Comparison of ENCODE assay signal across 25 mouse cellular contexts in the genomic region with DNA sequence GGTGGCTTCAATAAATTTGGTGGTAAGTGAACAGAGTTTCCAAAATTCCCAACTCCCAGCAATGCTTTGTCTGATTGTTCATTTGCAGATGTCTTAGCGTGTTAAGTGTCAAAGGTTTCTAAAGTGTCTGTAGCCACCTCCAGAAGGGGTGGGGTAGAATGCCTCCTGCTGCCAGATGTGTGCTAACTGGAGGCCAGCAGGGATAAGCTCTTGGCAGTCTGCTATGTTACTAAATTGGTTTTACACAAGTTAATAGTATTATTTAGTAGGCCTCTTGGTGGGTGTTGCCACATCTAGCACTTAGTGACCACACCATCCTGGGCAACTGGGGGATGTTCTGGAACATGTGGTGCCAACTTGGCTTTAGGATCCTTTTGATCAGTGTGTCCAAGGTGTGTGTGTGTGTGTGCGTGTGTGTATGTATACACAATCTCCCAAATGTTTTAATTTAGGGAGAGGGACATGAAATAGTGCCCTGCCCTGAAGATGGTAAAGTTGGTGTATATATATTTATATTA. TPM values are rescaled to one million over a fixed set of nuclear protein-coding genes. Genes with fewer than 3 reads are reported as not detected.
DNase-seq lines count a peak whose midpoint lies in the region; ATAC-seq lines count a peak whose summit lies in the region.
"Had no signal": no experiment of that assay in that cellular context is flagged by ENCODE, and none has a peak within 500 bp of the region (broad histone marks: within the 10 kb centered on the region; RNA-seq: fewer than 3 reads in every experiment).

No protein-coding gene starts in this region.

- no peak overlapping the region for H3K9ac ChIP-seq in intestine, embryonic 15.5 days
- H3K9ac ChIP-seq in intestine, embryonic 16.5 days (ENCODE audit: low read depth, low read length), result no peak overlapping the region
- no peak overlapping the region for H3K9ac ChIP-seq in kidney, embryonic 16.5 days (replicated peaks; ENCODE audit: low read length)
- H3K9ac ChIP-seq: embryonic facial prominence, embryonic 13.5 days; hindbrain, embryonic 14.5 days; limb, embryonic 13.5 days; liver, embryonic 12.5 days; midbrain, embryonic 12.5 days had no signal

- H3K4me2 ChIP-seq in intestine, embryonic 15.5 days (replicated peaks), result no peak overlapping the region
- H3K4me2 ChIP-seq in intestine, embryonic 16.5 days (ENCODE audit: low read depth, low read length), result no peak overlapping the region
- H3K4me2 ChIP-seq in kidney, embryonic 16.5 days (replicated peaks; ENCODE audit: low read depth, low read length), result no peak overlapping the region
- H3K4me2 ChIP-seq: embryonic facial prominence, embryonic 13.5 days; hindbrain, embryonic 14.5 days; limb, embryonic 13.5 days; liver, embryonic 12.5 days; midbrain, embryonic 12.5 days had no signal

- no peaks in the 10 kb centered on the region for H3K27me3 ChIP-seq in heart, embryonic 10.5 days (ENCODE audit: insufficient read depth, poor library complexity, severe bottlenecking)
- H3K27me3 ChIP-seq in intestine, embryonic 15.5 days (replicated peaks), result no peaks in the 10 kb centered on the region
- H3K27me3 ChIP-seq in intestine, embryonic 16.5 days (replicated peaks; ENCODE audit: control insufficient read depth, insufficient read depth, low read length), result no peaks in the 10 kb centered on the region
- no peaks in the 10 kb centered on the region for H3K27me3 ChIP-seq in kidney, embryonic 16.5 days (ENCODE audit: insufficient read depth, low read length)
- H3K27me3 ChIP-seq: embryonic facial prominence, embryonic 13.5 days; limb, embryonic 13.5 days; liver, embryonic 12.5 days; midbrain, embryonic 12.5 days had no signal

- intact Hi-C loops in heart, postnatal 14 days (cut with DNase I), result no loop called here

- H3K4me1 ChIP-seq in heart, embryonic 10.5 days, result 0 out of 2 replicates have a peak, but pooled peaks cover 2% of the 10 kb centered on the region
- 0 out of 2 replicates have a peak, but pooled peaks cover 2% of the 10 kb centered on the region for H3K4me1 ChIP-seq in intestine, embryonic 15.5 days (replicated peaks)
- H3K4me1 ChIP-seq in intestine, embryonic 16.5 days (ENCODE audit: control insufficient read depth, insufficient read depth, low read length), result peaks cover 5% of the 10 kb centered on the region
- peaks cover 10% of the 10 kb centered on the region for H3K4me1 ChIP-seq in kidney, embryonic 16.5 days (ENCODE audit: insufficient read depth, low read length)

- H3K9me3 ChIP-seq in heart, embryonic 10.5 days, result no peaks in the 10 kb centered on the region
- H3K9me3 ChIP-seq in intestine, embryonic 15.5 days, result no peaks in the 10 kb centered on the region
- H3K9me3 ChIP-seq in intestine, embryonic 16.5 days (ENCODE audit: control insufficient read depth, low read length), result no peaks in the 10 kb centered on the region
- H3K9me3 ChIP-seq in kidney, embryonic 16.5 days (ENCODE audit: low read length), result no peaks in the 10 kb centered on the region
- H3K9me3 ChIP-seq: embryonic facial prominence, embryonic 13.5 days; limb, embryonic 13.5 days; liver, embryonic 12.5 days; midbrain, embryonic 12.5 days had no signal

- ATAC-seq in intestine, embryonic 15.5 days, result 0 out of 2 replicates have a peak, but pooled peaks have one; percentile 23
- ATAC-seq in intestine, embryonic 16.5 days, result no peak
- ATAC-seq in kidney, embryonic 16.5 days (ENCODE audit: low FRiP score, low TSS enrichment), result no peak
- ATAC-seq: forebrain, embryonic 14.5 days; inflammation-experienced regulatory T-cells, adult 6 months; liver, embryonic 12.5 days had no signal

- no peak overlapping the region for H3K27ac ChIP-seq in heart, embryonic 10.5 days
- H3K27ac ChIP-seq in intestine, embryonic 15.5 days, result no peak overlapping the region
- H3K27ac ChIP-seq in intestine, embryonic 16.5 days (ENCODE audit: low read length), result no peak overlapping the region
- no peak overlapping the region for H3K27ac ChIP-seq in kidney, embryonic 16.5 days (ENCODE audit: low read length)
- H3K27ac ChIP-seq: embryonic facial prominence, embryonic 13.5 days; hindbrain, embryonic 14.5 days; limb, embryonic 13.5 days; liver, embryonic 12.5 days; midbrain, embryonic 12.5 days had no signal

- peaks cover 100% of the 10 kb centered on the region for H3K36me3 ChIP-seq in heart, embryonic 10.5 days
- peaks cover 60% of the 10 kb centered on the region for H3K36me3 ChIP-seq in intestine, embryonic 15.5 days
- H3K36me3 ChIP-seq in intestine, embryonic 16.5 days (ENCODE audit: control insufficient read depth, insufficient read depth, low read length), result peaks cover 42% of the 10 kb centered on the region
- H3K36me3 ChIP-seq in kidney, embryonic 16.5 days (ENCODE audit: insufficient read depth, low read length), result peaks cover 86% of the 10 kb centered on the region

- peak; percentile 94 for DNase-seq in heart, adult 11 months
- DNase-seq in heart, embryonic 10.5 days (ENCODE audit: low spot score), result no peak
- DNase-seq in ZHBTc4 (ENCODE audit: low read depth, low spot score), result peak; percentile 22
- DNase-seq in heart, postnatal 14 days, result peak; percentile 19 to 37
- DNase-seq: cerebellum, adult 2 months; cerebellum, postnatal 25 days; embryo, embryonic 11 days; kidney, postnatal 4 days; lung, adult 18-20 months; lung, postnatal 10 days; right cerebral cortex, postnatal 14 days; spleen, adult 18-20 months had no signal

- 94% methylated on average over 2 of the region's 2 CpGs for WGBS in heart, embryonic 10.5 days
- 88% methylated on average over 2 of the region's 2 CpGs for WGBS in intestine, embryonic 15.5 days
- WGBS in intestine, embryonic 16.5 days, result 88% methylated on average over 2 of the region's 2 CpGs
- WGBS in kidney, embryonic 16.5 days, result 92% methylated on average over 2 of the region's 2 CpGs

- no peak overlapping the region for H3K4me3 ChIP-seq in heart, embryonic 10.5 days
- H3K4me3 ChIP-seq in intestine, embryonic 15.5 days (replicated peaks), result no peak overlapping the region
- H3K4me3 ChIP-seq in intestine, embryonic 16.5 days (ENCODE audit: low read length), result no peak overlapping the region
- no peak overlapping the region for H3K4me3 ChIP-seq in kidney, embryonic 16.5 days (ENCODE audit: low read length)
- H3K4me3 ChIP-seq: embryonic facial prominence, embryonic 13.5 days; limb, embryonic 13.5 days; liver, embryonic 12.5 days; midbrain, embryonic 12.5 days had no signal

RNA-seq across cellular contexts. Expression of a gene that starts 7.2 kb away (rescaled TPM):
- 280 and 362 TPM in 2 replicates for polyA plus RNA-seq in heart, embryonic 10.5 days (2016; fragmentation: Nextera tagmentation; extraction: Ambion mirVana)
- polyA plus RNA-seq in intestine, embryonic 15.5 days (2015; fragmentation: Nextera tagmentation; extraction: Ambion mirVana), result 306 and 315 TPM in 2 replicates
- polyA plus RNA-seq in intestine, embryonic 16.5 days (2015; fragmentation: Nextera tagmentation; extraction: Ambion mirVana), result 204 and 215 TPM in 2 replicates
- total RNA-seq in heart, postnatal 14 days (2021), result 100 to 1,000 TPM; 169 to 184 TPM
- 359 and 373 TPM in 2 replicates for polyA plus RNA-seq in kidney, embryonic 16.5 days (2015; fragmentation: Nextera tagmentation; extraction: Ambion mirVana)

RNA-seq across cellular contexts. Expression of a gene that starts 19.2 kb away (rescaled TPM):
- 27.8 and 35.5 TPM in 2 replicates for polyA plus RNA-seq in heart, embryonic 10.5 days (2016; fragmentation: Nextera tagmentation; extraction: Ambion mirVana)
- 418 and 480 TPM in 2 replicates for polyA plus RNA-seq in intestine, embryonic 15.5 days (2015; fragmentation: Nextera tagmentation; extraction: Ambion mirVana)
- polyA plus RNA-seq in intestine, embryonic 16.5 days (2015; fragmentation: Nextera tagmentation; extraction: Ambion mirVana), result 623 and 626 TPM in 2 replicates
- total RNA-seq in heart, postnatal 14 days (2021), result 10 to 100 TPM in 1 of 2 experiments, 1 to 10 TPM in 1; 5.6 to 13.6 TPM
- 60.1 and 61.8 TPM in 2 replicates for polyA plus RNA-seq in kidney, embryonic 16.5 days (2015; fragmentation: Nextera tagmentation; extraction: Ambion mirVana)

RNA-seq across cellular contexts. Expression of a gene that starts 27.9 kb away (rescaled TPM):
- 10.9 and 13.0 TPM in 2 replicates for polyA plus RNA-seq in heart, embryonic 10.5 days (2016; fragmentation: Nextera tagmentation; extraction: Ambion mirVana)
- 8.2 and 9.6 TPM in 2 replicates for polyA plus RNA-seq in intestine, embryonic 15.5 days (2015; fragmentation: Nextera tagmentation; extraction: Ambion mirVana)
- 9.6 and 10.3 TPM in 2 replicates for polyA plus RNA-seq in intestine, embryonic 16.5 days (2015; fragmentation: Nextera tagmentation; extraction: Ambion mirVana)
- total RNA-seq in heart, postnatal 14 days (2021), result 1 to 10 TPM; 6.4 to 6.7 TPM
- polyA plus RNA-seq in kidney, embryonic 16.5 days (2015; fragmentation: Nextera tagmentation; extraction: Ambion mirVana), result 15.2 TPM in 2 replicates
- total RNA-seq: monocyte, adult 5-6 weeks had no signal

RNA-seq across cellular contexts. Expression of a gene that starts 29.3 kb away (rescaled TPM):
- polyA plus RNA-seq in heart, embryonic 10.5 days (2016; fragmentation: Nextera tagmentation; extraction: Ambion mirVana), result 0.40 and 1.2 TPM in 2 replicates
- polyA plus RNA-seq in intestine, embryonic 15.5 days (2015; fragmentation: Nextera tagmentation; extraction: Ambion mirVana), result 0.19 and 0.53 TPM in 2 replicates
- polyA plus RNA-seq in intestine, embryonic 16.5 days (2015; fragmentation: Nextera tagmentation; extraction: Ambion mirVana), result 0.38 and 0.60 TPM in 2 replicates
- total RNA-seq in heart, postnatal 14 days (2021), result 100 to 1,000 TPM; 209 to 217 TPM
- 0.16 and 0.23 TPM in 2 replicates for polyA plus RNA-seq in kidney, embryonic 16.5 days (2015; fragmentation: Nextera tagmentation; extraction: Ambion mirVana)
- total RNA-seq: monocyte, adult 5-6 weeks had no signal
- polyA plus RNA-seq: forebrain, embryonic 14.5 days; hindbrain, embryonic 14.5 days; inflammation-experienced regulatory T-cells, adult 6 months; kidney, embryonic 14.5 days; liver, embryonic 12.5 days; midbrain, embryonic 12.5 days had no signal

RNA-seq across cellular contexts. Expression of a gene that starts 44.6 kb away (rescaled TPM):
- polyA plus RNA-seq in heart, embryonic 10.5 days (2016; fragmentation: Nextera tagmentation; extraction: Ambion mirVana), result 2.3 and 8.9 TPM in 2 replicates
- 58.5 and 67.5 TPM in 2 replicates for polyA plus RNA-seq in intestine, embryonic 15.5 days (2015; fragmentation: Nextera tagmentation; extraction: Ambion mirVana)
- polyA plus RNA-seq in intestine, embryonic 16.5 days (2015; fragmentation: Nextera tagmentation; extraction: Ambion mirVana), result 82.2 and 90.8 TPM in 2 replicates
- total RNA-seq in heart, postnatal 14 days (2021), result under 1 TPM in 1 of 2 experiments, not detected in 1; 0.24 TPM
- polyA plus RNA-seq in kidney, embryonic 16.5 days (2015; fragmentation: Nextera tagmentation; extraction: Ambion mirVana), result 93.2 and 98.7 TPM in 2 replicates
- total RNA-seq: gastrocnemius, postnatal 4 days; monocyte, adult 5-6 weeks had no signal
- polyA plus RNA-seq: inflammation-experienced regulatory T-cells, adult 6 months had no signal
